Mouse (Mus musculus) liver, embryonic 14.5 days (tissue): ENCODE data around the gene Mylk.

Source experiments
- CTCF ChIP-seq: IDR thresholded peaks from 2 replicates; pipeline ENCODE4 v1.5.1; 2016; ENCODE audit warnings: antibody characterized with exemption, low read depth, control low read depth
- EP300 ChIP-seq: IDR thresholded peaks from 2 replicates; pipeline ENCODE4 v1.6.1; 2016; ENCODE audit warnings: antibody characterized with exemption, low read depth

DNA sequence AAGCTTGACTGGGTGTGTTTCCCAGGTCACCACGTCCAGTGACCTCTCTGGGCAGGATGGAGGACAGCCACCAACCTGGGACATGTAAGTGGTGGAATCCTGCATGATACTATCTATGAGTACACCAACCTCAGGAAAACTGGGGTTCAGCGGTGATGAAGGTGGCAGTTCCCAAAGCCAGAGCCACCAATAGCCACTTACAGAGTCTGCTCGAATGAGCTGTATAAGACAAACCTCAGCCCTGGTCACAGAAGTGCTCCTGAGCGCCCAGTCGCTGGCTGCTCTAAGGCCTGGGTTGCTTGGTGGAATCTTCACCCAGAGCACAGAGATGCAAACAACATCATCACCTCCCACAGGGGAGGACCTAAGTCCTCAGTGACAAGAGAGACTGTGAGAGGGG is 179.3 kb downstream of the Mylk start:
- no peak for TF ChIP-seq CTCF
- TF ChIP-seq EP300, result no peak
